Mouse (Mus musculus) ES-E14 (cell line): ENCODE results near the gene Nup35.

Experiments
- CHD2 ChIP-seq: IDR thresholded peaks from 2 replicates; pipeline ENCODE4 v1.6.1; 2014; ENCODE audit warnings: mild to moderate bottlenecking, low read depth, low read length, inconsistent platforms
- HCFC1 ChIP-seq: IDR thresholded peaks from 2 replicates; pipeline ENCODE4 v1.6.1; 2012; ENCODE audit warnings: low read length, inconsistent platforms, borderline replicate concordance; ENCODE audit not compliant: insufficient read depth
- MAFK ChIP-seq: IDR thresholded peaks from 2 replicates; pipeline ENCODE4 v1.6.1; 2014; ENCODE audit warnings: mild to moderate bottlenecking, low read depth, low read length, inconsistent platforms; ENCODE audit not compliant: insufficient read depth
- ZC3H11A ChIP-seq: IDR thresholded peaks from 2 replicates; pipeline ENCODE4 v1.6.1; 2012; ENCODE audit warnings: low read depth, mild to moderate bottlenecking, inconsistent platforms, low read length, borderline replicate concordance
- ZNF384 ChIP-seq: IDR thresholded peaks from 2 replicates; pipeline ENCODE4 v1.6.1; 2012; ENCODE audit warnings: low read depth, low read length, inconsistent platforms

DNA sequence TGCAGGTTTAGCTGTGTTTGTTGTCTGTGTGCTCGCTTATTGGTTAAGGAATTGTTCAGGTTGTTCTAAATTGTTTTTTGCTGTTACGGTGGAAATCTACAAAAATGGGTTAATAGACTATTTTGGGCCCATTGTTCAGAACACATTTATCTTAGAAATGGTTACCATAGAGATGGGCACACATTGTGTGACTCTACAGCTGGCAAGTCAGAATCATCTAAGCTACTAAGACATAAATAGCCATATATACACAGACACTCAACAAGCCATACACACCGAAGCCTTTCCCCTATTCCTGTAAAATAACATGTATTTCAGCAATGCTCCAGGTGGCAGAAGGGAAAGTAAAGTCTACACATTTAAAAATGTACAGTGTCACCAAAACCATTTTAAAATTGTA lies 17.2 kb upstream of the Nup35 start:
- no peak for TF ChIP-seq CHD2
- no peak for TF ChIP-seq ZNF384
- no peak for TF ChIP-seq HCFC1
- no peak for TF ChIP-seq MAFK
- TF ChIP-seq ZC3H11A = no peak
